Mouse (Mus musculus): ENCODE results near the gene Ptk6.

DNA sequence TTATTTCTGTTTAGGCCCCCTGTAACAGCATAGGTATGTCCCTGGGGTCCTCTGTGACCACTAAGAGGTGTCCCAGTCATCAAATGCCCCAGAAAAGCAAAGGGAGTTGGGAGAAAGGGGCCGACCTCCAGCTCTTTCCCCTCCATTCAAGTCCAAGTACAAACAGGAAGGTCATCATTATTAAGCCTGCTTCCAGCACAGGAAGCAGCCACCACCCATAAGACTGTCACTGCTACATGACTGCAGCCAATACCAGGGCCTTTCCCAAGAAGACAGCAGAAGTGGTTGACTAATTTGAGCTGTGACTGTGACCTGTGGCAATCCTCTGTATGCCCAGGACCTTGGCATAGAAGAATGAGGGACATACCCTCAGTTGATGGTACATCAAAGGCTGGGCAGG, 25.7 kb upstream of the Ptk6 start:
- TF ChIP-seq CTCF (conservative IDR thresholded peaks at IDR 0.05; ENCODE audit: insufficient read depth, insufficient read length, low read depth, low read length) (no peak), POLR2A (IDR thresholded peaks at IDR 0.05; ENCODE audit: low read depth, low read length) (no peak)
